Mouse (Mus musculus) spleen, postnatal 0 days (tissue): Measurements from ENCODE around the gene Efr3b. TPM values are rescaled to one million over a fixed set of nuclear protein-coding genes. Genes with fewer than 3 reads are reported as not detected.

Source experiments
- polyA plus RNA-seq: library from polyadenylated mRNA; unstranded; fragments of >200 nt; fragmentation: Nextera tagmentation; extraction: Ambion mirVana; gene quantifications from 2 replicates; pipeline ENCODE4 v1.2.1, GENCODE M21; 2015

The Efr3b gene
- polyA plus RNA-seq: 0.72 and 1.2 TPM in 2 replicates

DNA sequence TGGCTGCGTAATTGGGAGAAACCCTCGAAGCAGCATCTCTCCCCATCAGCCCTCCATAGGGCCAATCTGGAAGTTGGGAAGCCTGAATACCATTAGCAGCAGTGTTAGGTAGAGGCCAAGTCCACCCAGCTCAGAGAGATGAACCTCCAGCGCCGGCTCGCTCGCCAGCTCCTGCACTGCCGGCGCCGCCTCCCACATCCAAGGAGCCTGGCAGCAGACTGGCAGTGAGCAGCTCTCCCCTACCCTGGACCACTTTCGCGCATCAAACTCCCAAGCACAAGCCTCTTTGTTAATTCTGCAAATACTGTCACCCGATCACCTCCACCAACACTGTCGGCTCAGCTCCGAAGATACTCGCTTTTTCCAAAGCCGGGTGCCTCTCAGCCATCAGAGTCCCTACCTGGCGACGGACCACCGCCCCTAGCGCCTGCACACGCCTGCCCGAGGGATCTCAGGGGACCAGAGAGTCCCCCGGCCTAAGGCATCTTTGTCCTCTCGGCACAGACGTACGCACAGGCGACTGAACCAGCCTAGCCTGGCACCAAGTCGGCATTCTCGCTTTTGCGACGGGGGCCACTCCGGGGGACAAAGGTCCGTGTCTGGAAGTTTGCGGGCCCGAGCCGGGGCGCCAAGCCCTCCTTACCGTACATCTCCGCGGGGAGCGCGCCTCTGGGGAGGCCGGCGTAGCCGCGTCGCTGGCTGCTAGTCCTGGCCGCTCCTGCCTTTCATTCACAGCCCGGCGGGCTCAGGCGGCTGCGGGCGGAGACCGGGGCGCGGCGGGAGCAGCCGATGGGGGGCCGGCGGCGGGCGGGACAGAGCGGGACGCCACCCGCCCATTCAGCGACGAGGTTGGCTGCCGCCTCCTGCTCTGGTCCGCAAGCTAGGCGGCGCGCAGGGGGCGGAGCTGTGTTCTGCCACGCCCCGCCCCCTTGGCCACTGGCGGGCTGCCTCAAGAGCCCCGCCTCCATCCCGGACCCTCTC, at the start of gene Efr3b:
Gene Efr3b (minus strand): TSS at position 855 of the 981 bp plus-strand sequence.

DNA sequence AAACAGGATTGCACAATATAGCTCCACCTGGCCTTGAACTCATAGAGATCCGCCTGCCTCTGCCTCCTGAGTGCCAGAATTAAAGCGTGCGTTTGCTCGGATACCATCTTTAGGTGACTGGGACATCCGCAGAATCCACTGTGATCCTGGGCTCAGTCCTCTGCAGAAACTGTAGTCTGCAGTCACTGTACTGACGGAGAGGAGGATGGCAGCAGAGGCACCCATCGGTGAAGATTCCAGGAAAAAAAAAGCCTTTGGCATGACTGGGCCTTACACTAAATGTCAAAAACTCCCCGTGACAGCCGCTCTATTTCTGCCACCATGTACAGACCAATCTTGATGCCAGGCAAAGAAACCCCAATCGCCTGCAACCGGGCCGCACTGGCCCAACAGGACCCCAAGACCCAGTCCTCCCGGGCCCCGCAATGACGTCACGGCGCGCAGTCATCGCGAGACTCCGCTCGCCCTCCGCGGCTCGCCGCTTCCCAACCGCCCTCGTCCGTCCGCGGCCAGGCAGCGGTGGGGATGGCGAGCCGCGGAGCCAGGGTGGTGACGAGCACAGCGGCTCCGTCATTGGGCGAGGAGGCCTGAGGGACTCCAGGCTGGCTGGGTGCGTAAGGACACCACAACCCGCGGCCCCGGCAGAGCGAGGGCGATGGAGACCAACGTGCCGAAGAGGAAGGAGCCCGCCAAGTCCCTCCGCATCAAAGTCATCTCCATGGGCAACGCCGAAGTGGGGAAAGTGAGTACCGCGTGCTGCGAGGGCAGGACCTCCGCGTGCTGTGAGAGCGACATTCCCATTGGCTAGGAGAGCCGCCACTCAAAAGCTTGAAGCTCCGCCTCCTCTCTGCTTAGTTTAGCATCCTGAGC, 43.7 kb upstream of the Efr3b start, which contains the start of gene Dnajc27:
Gene Dnajc27 (plus strand): TSS at position 452 of the 870 bp plus-strand sequence.

DNA sequence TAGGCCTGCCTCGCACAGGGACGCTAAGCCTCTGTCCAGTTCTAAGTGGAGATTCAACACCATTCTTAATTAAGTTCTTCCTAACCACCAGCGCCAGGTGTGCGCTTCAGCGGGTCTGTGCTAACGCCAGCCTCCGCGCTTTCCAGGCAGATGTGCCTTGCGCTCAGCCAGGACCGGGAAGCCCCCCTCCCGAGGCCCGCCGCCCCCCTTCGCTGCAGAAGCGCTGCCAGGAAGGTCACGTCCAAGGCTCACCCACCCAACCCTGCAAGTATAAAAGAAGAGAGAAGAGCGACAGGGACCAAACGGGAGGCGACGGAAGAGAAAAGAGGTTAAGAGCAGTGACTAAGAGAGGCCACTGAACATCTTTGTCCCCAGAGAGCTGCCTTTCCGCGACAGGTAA, 84.1 kb downstream of the Efr3b start, which contains the start of gene Pomc:
Gene Pomc (plus strand): TSS at position 301 of the 400 bp plus-strand sequence.

Other genes starting within 250 kb of the Efr3b start
- 26.4 and 34.4 TPM in 2 replicates for gene Dnmt3a, start 232.9 kb downstream of the Efr3b start, polyA plus RNA-seq
- 0.46 and 1.1 TPM in 2 replicates for gene Pomc, start 84.0 kb downstream of the Efr3b start, polyA plus RNA-seq
- gene Dnajc27, start 43.7 kb upstream of the Efr3b start, polyA plus RNA-seq: 2.1 and 2.8 TPM in 2 replicates
- 1.6 and 2.7 TPM in 2 replicates for gene Adcy3, start 94.2 kb upstream of the Efr3b start, polyA plus RNA-seq
- gene Ptrhd1, start 195.1 kb upstream of the Efr3b start, polyA plus RNA-seq: 3.9 and 4.4 TPM in 2 replicates
- gene Cenpo, start 195.4 kb upstream of the Efr3b start, polyA plus RNA-seq: 13.8 and 14.4 TPM in 2 replicates